Mouse (Mus musculus) T-helper 17 cell (primary cell): ENCODE measurements at regions not wholly inside any gene's neighbourhood (a gene's known extent, or its start where the extent isn't known, plus 50 kb on each side); places are given as distances from the start of the nearest gene placed in this dataset.

ENCODE experiments used
- in situ Hi-C, 2 experiments: fragments of 300-600 bp; cut with MboI, MseI; formaldehyde crosslinking; loops; 1 replicate in 1 of 2; 2 replicates in 1 of 2; pipeline ENCODE4 v1.15.1; 2025; ENCODE audit warnings: high pct_unique_total_duplicates in 2 of 2

- in situ Hi-C loops, result no loop called here
Observed at GRCm38 (mm10) chr7:111245067-111245466, 162.2 kb upstream of the Eif4g2 start.

- in situ Hi-C loops, result loop anchor here in 1 of 2 experiments (5.0 kb wide), 1 partner anchor 197 kb away; no protein-coding TSS in a partner anchor
Observed at GRCm38 (mm10) chr7:111243831-111244230, 161.0 kb upstream of the Eif4g2 start.

GRCm38 (mm10) chr7:111242646-111243045, 159.8 kb upstream of the Eif4g2 start:
- in situ Hi-C loops, result loop anchor here in 1 of 2 experiments (5.0 kb wide), 1 partner anchor 195 kb away; no protein-coding TSS in a partner anchor

GRCm38 (mm10) chr7:111241538-111241937, 158.7 kb upstream of the Eif4g2 start:
- in situ Hi-C loops, result loop anchor here in 1 of 2 experiments (5.0 kb wide), 1 partner anchor 194 kb away; no protein-coding TSS in a partner anchor

GRCm38 (mm10) chr7:111240234-111240826, 157.5 kb upstream of the Eif4g2 start:
- in situ Hi-C loops, result loop anchor here in 1 of 2 experiments (5.0 kb wide), 1 partner anchor 193 kb away; no protein-coding TSS in a partner anchor

GRCm38 (mm10) chr7:111237819-111238218, 155.0 kb upstream of the Eif4g2 start:
- in situ Hi-C loops, result loop anchor here in 1 of 2 experiments (5.0 kb wide), 1 partner anchor 46 kb away; no protein-coding TSS in a partner anchor

GRCm38 (mm10) chr7:111230630-111231029, 147.8 kb upstream of the Eif4g2 start:
- in situ Hi-C loops, result no loop called here

- in situ Hi-C loops, result no loop called here
Observed at GRCm38 (mm10) chr7:111227082-111227481, 144.3 kb upstream of the Eif4g2 start.

- in situ Hi-C loops, result no loop called here
Observed at GRCm38 (mm10) chr7:111226026-111226656, 143.3 kb upstream of the Eif4g2 start.

- in situ Hi-C loops, result no loop called here
Observed at GRCm38 (mm10) chr7:111215586-111215985, 132.8 kb upstream of the Eif4g2 start.

- in situ Hi-C loops, result no loop called here
Observed at GRCm38 (mm10) chr7:111214226-111214906, 131.5 kb upstream of the Eif4g2 start.

- in situ Hi-C loops, result no loop called here
Observed at GRCm38 (mm10) chr7:111212188-111212587, 129.4 kb upstream of the Eif4g2 start.

- in situ Hi-C loops, result no loop called here
Observed at GRCm38 (mm10) chr7:111211641-111212040, 128.8 kb upstream of the Eif4g2 start.

GRCm38 (mm10) chr7:111210282-111210681, 127.5 kb upstream of the Eif4g2 start:
- in situ Hi-C loops, result no loop called here

- in situ Hi-C loops, result no loop called here
Observed at GRCm38 (mm10) chr7:111205876-111206275, 123.0 kb upstream of the Eif4g2 start.

- in situ Hi-C loops, result no loop called here
Observed at GRCm38 (mm10) chr7:111198608-111199355, 116.0 kb upstream of the Eif4g2 start.

- in situ Hi-C loops, result loop anchor here in 1 of 2 experiments (5.0 kb wide), 1 partner anchor 46 kb away; no protein-coding TSS in a partner anchor
Observed at GRCm38 (mm10) chr7:111191674-111192073, 108.8 kb upstream of the Eif4g2 start.

GRCm38 (mm10) chr7:111191216-111191615, 108.4 kb upstream of the Eif4g2 start:
- in situ Hi-C loops, result loop anchor here in 1 of 2 experiments (5.0 kb wide), 1 partner anchor 46 kb away; no protein-coding TSS in a partner anchor

GRCm38 (mm10) chr7:111189731-111190130, 106.9 kb upstream of the Eif4g2 start:
- in situ Hi-C loops, result loop anchor here in 1 of 2 experiments (5.0 kb wide), 1 partner anchor 48 kb away; no protein-coding TSS in a partner anchor

- in situ Hi-C loops, result no loop called here
Observed at GRCm38 (mm10) chr7:111185954-111186353, 103.1 kb upstream of the Eif4g2 start.

GRCm38 (mm10) chr7:111183512-111183911, 100.7 kb upstream of the Eif4g2 start:
- in situ Hi-C loops, result no loop called here
